Mouse (Mus musculus) right cerebral cortex, postnatal 14 days (tissue): Measurements from ENCODE around the gene Kcnma1.
A peak's percentile ranks its signal among the peaks of the same experiment; 100 is the strongest.

Source experiments
- DNase-seq: peaks from one replicate; pipeline ENCODE4 v3.0.0; 2022

The Kcnma1 gene

DNA sequence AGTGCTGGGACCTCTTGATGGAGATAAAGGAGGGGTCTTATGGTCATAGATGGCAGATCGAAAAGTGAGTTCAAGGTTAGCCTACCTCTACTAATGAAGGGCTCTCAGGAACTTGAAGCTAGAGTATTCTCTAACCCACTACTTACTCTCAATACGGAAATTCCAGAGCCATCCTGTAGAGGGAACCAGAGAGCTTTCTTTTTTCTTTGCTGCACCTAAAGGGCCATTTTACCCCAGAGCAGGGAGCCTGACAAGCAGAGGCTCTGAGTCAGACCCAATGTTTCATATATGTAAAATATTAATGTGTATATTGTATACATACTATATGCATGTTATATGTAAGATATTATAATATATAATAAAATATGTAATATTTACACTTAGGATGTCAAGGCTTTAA, 431.1 kb downstream of the Kcnma1 start:
- peak; percentile 31 for DNase-seq

DNA sequence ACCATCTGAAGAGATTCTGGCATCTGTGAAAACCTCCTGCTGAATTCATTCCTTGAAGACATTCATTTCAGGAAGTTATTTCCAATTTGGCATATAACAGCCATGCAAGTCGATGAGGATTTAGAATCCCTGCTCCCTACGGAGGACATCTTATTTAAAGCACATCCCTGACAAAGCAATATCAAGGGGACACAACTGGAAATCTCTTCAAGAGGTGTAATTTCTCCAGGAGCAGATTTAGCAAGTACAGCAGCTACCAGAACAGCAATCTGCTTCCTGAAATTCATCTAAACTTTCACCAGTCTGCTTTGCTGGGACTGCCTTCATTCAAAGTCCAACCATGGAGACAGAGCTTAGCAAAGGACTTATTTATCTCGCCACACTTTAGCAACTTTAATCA, 433.0 kb downstream of the Kcnma1 start:
- no peak for DNase-seq

DNA sequence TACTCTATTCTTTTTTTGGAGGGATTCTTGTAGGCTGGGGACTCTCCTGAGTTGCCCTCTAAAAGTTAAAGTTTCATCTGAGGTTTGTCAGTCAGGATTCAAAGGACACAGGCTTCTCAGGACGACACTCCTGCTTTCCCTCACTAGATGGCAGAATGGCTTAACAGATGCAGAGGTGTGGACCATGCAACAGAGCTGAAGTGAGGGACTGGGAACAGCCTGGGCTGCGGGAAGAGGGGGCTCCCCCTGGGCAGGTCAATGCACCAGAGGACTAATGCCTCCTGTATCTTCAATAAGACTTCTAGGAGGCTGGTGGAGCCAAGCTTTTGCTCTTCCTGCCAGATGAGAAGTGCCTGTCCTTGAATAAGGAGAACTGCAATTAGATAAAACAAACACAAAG, 438.3 kb downstream of the Kcnma1 start:
- peak; percentile 36 for DNase-seq

DNA sequence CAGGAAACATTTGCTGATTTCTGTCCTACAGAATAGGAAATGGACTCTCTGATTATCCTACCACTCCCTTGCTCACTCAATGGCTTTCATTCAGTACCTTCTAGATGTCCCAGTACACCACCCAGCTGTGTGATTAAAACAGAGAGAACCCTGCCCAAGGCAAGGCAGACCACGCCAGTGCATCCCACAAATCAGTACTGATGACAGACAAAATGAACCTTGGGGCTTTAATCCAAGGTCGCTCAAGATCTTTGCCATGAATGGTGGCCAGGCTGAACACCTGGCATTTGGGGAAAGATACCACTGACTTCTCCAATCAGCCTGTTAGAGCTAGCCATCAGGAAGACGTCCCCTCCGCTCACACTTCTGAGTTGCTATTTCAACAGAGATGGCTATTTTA, 440.2 kb downstream of the Kcnma1 start:
- no peak for DNase-seq

DNA sequence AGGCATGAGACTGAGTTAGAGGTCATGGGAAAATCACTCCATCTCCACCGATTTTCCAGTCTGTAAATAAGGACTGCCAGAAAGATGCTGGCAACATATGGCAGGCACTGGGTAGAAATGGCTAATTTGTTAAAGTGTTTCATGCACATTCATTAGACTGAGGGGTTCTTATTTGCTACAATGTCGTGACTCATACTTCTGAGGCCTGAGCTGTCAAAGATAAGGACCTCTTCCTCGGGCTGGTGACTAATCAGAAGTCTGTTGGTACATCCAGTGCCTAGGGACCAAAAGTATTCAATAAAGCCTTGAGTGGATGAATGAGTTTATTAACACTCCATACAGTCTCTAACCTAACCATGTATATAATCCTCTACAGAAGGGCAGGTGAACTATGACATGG, 440.9 kb downstream of the Kcnma1 start:
- DNase-seq, result no peak

DNA sequence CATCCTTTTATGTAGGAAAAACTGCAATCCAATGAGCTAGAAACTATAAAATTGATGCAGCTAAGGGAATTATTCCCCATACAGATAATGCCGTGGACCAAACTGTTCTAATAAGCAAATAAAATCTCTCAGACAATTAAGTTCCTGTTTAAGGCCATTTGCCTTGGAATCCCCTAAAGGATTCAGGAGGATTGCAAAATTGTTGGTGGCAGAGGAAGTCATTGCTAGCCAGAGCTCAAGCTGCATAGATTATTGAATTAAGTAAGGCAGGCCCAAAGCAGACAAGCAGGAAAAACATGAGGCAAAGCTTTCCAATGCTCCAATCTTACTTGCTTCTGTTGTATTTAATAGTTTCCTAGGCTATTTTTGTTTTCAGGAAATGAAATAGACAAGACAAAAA, 441.5 kb downstream of the Kcnma1 start:
- DNase-seq, result no peak

DNA sequence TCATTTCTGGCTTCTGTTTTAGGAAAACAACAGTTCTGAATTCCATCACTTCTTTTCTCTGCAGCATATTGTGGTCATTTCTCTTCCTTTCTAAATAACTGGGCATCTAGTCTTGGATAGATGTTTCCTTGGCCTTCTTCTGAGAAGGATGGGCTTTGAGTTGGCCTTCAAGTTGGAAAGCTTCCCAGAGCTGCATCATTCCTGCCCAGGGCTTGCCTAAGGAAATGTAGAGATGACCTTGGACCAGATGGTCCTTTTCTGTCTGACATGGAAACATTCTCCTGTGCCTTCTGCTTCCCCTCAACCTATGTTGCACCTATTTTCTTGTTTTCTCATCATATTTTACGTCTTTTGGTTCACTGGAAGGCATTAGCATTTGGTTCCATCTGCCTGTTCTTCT, 444.0 kb downstream of the Kcnma1 start:
- DNase-seq, result no peak

DNA sequence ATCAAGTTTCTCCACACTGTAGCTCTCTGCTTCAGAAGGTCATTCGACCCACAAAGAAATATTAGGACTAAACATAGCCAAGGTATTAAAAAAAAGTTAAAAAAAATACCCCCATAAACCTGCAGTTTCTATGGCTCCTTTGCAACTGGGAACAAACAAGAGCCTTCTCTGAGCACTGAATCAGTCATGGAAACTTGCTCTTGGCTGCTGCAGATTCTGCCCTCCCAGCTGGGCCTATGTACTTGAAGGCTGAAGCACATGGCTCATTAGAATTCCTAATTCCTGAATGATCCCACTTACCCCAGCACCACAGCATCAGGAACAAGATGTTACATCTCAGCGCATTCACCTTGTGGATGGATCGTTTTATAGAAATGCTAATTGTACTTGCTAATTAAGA, 448.4 kb downstream of the Kcnma1 start:
- DNase-seq, result no peak

DNA sequence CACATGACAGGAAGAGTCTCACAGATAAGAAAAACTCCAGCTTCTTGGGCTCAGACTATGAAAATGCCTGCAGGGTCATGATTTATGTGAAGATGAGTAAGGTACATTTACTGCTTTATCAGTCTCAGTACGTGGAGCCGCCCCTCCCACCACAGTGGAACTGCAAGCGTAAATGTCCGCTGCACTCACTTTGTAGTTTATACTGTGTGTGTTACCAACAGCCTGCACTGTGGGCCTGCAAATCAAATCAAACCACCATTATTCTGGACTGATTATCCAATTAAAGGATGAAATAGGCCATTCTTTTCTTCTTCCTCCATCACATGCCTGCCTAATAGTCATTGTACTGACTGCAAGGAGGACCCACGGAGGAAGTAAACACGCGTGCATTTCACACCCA, 449.8 kb downstream of the Kcnma1 start:
- no peak for DNase-seq

DNA sequence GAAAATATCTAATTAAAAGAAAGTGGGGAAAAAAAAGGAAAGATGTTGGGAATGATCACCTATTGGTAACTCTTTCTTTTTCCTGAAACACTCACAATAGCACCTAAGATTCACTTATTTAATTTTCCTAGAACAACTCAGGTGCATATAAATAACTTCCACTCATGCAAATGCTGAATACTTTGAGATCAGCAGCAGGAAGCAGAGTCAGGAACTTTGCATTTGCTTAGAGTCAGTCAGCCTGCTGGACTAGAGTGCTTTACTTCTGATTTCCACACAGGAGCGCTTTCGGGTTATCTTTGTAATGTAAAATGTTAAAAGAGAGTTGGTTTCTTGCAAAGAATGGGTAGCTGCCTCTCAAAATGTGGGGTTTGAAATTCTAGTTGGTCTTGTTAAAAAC, 451.1 kb downstream of the Kcnma1 start:
- DNase-seq, result no peak

DNA sequence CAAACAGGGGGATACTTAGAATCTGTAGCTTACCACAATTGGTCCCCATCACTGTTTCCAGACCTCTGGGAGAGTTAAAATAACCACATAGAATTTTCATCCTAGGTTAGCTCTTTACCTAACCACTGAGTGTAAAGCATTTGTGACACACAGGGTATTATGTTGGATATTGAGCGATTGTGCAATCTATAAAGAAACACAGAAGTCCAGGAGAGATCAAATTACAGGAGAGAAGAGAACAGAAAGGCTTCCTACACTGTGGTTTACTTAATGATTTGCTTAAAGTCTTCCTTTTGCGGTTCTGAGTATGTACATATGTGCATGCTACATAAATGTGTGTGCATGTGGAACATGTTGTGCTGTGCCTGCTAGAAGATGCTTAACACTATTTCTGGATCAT, 458.6 kb downstream of the Kcnma1 start:
- no peak for DNase-seq

DNA sequence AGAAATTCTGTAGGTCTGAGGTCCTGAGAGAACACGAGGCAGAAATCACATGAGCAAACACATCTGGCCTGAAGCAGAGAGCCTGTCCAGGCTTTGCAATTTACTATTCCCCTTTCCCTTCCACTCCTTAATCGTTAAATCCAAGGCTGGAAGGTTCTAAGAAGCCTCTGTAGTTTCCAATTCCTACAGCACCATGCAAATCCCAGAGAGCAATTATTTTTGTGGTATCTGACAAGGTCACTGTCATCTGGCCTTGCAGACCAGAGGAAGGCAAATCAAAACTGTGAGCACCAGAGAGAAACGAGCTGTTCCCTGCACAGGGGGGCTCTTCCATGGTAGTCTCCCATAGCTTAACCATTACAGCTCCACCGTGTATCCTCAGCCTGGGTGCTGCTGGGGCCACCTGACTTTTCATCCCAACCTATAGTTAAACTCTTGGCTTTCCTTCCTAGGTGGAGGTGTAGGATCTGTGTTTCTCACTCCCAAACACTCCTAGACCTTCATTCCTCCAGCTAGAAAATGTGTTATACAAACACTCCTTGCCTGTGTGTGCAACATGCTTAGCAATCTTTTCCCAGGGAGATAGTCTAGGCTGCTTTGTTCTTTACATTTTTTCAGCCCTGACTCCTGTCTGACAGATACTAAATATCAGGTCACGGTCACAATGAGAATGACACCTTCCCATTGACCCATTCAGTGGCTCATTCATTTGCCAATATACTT, 461.9 kb downstream of the Kcnma1 start:
- no peak for DNase-seq

DNA sequence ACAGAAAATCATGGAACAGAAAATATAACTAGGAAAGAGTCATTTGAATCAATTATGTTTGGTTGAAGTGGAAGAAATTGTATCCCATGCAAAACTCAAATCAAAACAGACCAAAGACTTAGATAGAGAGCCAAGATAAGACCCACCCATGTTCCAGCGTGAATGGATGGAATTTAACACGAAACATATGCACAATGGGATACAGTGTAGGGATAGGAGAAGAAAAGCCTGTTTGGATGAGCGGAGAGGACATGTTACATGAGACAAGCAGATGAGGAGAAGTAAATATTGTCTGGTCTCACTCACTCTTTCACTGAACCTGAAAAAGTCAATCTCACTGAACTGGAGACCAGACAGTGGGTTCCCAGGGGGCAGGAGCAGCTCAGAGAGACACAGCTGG, 463.8 kb downstream of the Kcnma1 start:
- no peak for DNase-seq

DNA sequence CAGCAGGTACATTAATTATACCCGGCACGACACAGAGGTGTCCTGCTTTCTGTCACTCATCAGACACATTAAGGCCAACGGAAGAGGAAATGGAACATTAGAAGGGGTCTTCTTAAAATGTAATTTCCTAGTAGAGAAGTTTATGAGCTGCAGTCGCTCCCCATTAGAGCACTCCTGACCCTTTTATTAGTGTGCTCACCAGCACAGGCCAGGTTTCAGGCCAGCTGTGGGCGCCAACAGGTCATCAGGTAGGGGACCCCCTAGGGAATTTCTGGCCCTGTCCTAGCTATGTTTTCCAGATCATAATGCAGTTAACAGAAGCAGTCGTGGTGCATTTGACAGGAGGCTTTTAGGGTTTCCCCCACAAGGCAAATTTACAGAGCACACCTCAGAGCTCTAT, 472.2 kb downstream of the Kcnma1 start:
- DNase-seq, result no peak

DNA sequence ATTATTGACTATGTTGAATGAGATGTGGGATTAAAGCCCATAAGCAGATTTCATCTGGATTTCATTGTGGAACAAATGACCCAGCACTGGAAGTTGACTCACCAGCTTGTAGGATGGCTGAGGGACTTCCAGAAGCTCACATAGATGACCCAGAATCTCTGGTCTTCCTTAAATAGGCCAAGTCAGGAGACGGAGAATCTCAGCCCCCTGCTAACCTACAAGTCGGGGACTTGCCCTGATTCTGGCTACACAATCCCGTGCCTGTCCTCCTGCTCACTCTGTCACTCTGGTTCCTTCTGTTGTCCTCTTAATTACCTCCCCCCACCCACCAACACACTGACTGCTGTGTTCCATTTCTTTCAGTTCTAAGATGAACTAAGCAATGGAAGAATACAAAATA, 474.7 kb downstream of the Kcnma1 start:
- no peak for DNase-seq

DNA sequence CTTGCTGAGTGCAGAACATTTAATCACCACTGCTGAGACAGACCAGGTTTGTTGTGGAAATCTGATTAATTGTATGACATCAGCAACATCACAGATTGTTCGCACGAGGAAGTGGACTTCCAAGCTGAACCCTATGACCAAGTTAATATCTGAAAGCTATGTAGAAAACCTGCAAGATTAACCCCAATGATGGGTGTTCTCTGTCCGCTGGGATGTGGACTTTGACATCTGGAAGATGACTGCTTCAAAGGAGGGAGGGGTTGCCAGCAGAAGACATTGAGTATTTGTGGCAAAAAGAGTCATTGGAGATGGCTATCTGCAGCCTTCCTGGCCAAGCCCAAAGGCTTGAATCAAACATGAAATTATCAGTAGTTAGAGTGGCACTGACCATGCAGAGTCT, 480.9 kb downstream of the Kcnma1 start:
- DNase-seq, result no peak

DNA sequence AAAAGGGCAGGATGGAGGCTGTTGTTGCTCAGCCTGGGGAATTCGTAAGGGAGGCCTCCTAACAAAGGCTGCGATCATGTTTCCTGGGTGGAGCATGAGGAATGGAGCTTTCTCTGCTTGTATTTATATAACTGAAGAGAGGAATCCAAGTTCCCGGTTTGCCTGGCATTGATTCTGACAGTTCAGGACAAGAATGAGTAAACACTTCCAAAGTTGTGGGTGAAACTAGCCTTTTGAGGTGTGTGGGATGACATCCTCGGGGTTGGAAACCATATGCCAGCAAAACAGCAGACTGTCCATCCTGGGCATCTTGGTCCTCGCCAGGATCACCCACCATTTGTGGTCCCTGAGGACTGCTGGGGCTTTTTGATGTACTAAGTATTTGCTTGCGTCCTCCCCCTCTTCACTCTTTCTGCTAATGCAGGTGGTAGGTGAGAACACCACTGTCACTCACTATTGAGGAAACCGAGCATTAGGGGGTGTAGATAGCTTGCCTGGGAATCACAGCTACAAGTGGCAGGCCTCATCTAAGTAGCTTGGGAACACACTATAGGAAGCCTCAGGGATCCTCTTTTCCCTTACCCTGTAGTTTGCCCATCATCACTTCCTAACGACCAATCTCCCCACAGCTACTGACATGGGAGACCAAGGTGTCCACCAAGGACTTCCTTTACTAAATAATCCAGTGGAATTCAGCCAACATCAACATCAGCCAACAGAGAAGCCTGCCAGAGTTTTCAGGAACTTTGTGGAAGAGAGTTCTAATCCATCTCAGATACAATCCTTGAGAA, 482.4 kb downstream of the Kcnma1 start:
- no peak for DNase-seq

DNA sequence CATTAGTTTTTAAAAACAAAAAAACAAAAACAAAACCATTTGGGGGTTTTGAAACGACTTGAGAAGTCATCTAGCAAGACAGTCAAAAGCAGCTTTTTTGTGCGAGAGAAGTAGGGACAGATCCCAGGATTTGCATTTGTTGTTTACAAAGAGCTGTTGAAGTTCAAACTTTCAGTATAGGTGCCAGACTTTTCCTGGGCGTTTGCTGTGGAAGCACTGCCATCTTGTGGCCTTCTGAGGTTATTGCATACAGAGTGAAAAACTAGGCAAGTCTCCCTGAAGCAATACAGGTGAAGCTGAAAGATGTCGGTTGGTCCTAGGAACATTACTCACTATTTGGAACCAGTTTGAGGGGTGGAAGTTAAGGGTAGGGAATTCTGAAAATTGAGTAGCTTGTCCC, 484.6 kb downstream of the Kcnma1 start:
- no peak for DNase-seq

DNA sequence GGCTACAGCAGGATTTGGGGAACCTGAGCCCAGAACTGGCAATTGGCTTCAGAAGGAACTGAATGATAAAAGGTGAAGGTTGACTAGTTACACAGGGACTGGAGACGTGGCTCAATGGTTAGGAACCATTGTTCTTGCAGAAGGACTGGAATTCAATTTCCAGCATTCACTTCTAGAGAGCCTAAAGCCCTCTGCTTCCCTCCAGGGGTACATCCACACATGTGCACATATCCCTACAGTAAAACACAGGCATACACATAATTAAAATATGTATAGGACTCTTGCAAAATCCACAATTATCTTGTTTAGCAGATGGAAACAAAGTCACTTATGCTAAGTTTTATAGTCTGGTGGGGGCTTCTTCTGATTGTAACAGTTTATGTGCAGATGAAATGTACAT, 485.1 kb downstream of the Kcnma1 start:
- no peak for DNase-seq

DNA sequence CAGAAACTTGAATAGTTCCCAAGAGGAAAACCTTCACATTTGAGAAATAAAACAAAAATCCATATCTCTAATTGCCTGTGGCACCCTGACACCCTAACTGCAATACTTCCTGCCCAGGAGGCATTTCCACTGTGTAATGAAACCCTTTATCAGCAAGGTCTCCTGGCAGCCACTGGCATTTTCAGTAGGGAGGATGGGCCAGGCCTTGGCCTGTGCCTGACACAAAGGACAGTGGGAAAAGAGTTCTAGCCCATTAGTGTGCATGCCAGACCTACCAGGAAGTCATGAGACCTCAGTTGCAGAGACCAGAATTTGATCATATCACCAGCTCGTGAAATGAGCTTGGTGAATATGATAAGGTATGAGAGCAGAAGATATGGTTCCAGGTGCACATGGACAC, 488.4 kb downstream of the Kcnma1 start:
- no peak for DNase-seq

DNA sequence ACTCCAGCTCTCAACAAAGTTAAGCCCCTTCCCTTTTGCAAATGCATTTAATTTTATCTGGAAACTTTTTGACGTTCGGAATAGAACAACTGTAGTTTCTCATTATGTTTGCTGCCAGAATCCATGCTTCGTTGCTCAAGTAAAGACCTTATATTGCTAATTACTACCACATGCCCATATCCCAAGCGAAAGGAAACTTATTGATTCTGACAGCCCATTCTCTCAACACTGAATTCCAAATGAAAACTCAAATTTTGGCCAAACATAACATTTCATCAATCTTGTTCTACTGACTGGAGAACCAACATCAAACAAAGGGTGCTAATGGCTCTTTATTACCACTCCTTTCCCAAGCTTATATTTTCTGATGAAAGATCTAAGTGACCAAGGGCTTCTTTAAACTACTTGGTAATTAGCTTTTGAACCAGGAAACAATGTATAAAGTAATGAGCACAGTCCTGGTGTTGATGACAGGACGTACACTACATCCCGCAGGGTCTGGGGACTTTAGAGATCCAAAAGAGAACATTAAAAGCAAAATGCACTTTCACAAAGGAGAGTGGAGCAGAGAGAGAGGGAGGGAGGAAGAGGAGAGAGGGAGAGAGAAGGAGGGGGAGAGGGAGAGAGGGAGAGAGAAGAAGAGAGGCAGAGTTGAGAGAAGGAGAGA, 490.3 kb downstream of the Kcnma1 start:
- DNase-seq, result no peak

DNA sequence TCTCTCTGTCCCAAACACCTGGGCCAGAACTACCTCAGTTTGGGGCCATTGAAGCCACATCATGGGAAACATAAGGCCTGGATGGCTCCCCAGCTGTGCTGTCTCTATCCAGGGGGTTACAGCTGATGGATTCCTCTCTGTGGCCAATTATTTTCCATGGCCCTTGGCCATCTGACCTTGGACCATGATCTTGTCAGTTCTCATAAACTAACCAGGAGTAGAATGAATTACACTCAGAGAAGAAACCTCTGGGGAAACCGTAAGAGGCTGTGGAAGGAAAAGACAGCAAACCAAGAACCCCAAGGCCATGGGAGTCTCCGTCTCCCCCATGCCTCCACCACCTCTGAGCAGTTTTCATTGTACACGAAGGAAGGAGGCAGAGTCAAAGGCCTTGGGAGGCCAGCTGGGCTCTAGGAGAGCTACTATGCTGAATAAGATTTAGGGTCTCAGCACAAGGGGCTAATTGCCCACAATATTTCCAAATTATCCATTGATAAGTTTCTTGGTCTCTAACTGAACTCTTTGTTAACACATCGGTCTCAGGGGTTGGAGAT, 491.6 kb downstream of the Kcnma1 start:
- no peak for DNase-seq

DNA sequence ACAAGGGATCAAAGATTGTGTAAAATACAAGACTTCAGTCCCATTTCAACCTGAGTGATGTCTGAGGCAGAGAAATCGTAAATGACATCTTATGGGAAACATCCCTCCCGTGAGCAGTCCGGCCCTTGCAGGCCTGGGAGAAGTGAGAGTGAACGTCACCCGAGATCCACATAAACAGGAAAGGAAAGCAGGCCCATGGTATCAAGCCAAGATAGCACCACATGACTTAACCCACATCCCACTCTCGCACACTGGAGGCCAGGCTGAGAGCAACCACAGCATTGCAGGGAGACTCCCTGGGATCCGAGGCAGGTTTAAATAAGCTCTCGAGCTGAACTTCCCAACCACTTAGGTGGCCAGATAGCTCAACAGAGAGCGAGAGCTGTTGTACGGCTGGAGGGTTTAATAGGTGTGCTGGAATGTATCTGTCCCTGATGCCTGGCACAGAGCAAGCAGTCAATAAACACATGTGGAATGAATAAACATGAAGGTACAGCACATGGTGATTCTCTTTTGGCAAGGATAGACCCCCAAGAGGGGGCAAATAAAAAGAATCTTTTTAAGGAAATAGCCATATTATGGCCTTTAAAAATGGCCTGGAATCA, 493.1 kb downstream of the Kcnma1 start:
- DNase-seq, result no peak
